10 mouse cellular contexts compared by ENCODE assay signal in genomic region chr7:16947959-16948361, GRCm38 (mm10). TPM values are rescaled to one million over a fixed set of nuclear protein-coding genes. Genes with fewer than 3 reads are reported as not detected.
DNase-seq lines count a peak whose midpoint lies in the region; ATAC-seq lines count a peak whose summit lies in the region.
"Had no signal": no experiment of that assay in that cellular context is flagged by ENCODE, and none has a peak within 500 bp of the region (broad histone marks: within the 10 kb centered on the region; RNA-seq: fewer than 3 reads in every experiment).

No protein-coding gene starts in this region.

- H3K27me3 ChIP-seq in neural tube, embryonic 15.5 days (replicated peaks) = no peaks in the 10 kb centered on the region
- H3K27me3 ChIP-seq: Patski had no signal

- H3K4me2 ChIP-seq in neural tube, embryonic 15.5 days = peak overlapping the region; percentile 93

- peak overlapping the region; percentile 93 for H3K27ac ChIP-seq in neural tube, embryonic 15.5 days (replicated peaks)

- H3K9ac ChIP-seq in neural tube, embryonic 15.5 days (replicated peaks) = peak overlapping the region; percentile 90

- H3K9me3 ChIP-seq in neural tube, embryonic 15.5 days (replicated peaks) = no peaks in the 10 kb centered on the region

- H3K4me1 ChIP-seq in neural tube, embryonic 15.5 days = peaks cover 84% of the 10 kb centered on the region

- peak; percentile 29 to 56 for DNase-seq in layer of hippocampus, postnatal 14 days (ENCODE audit: low spot score in 2 of 2)
- no peak for DNase-seq in layer of hippocampus, postnatal 25 days (ENCODE audit: extremely low spot score in 1 of 2, low spot score in 1 of 2)
- DNase-seq in cerebellum, postnatal 14 days = peak; percentile 61 to 74
- DNase-seq in heart, adult 9 months (ENCODE audit: low spot score in 2 of 2) = peak; percentile 44 to 64
- peak; percentile 66 to 73 for DNase-seq in kidney, postnatal 4 days
- DNase-seq in thymus, postnatal 36 days = no peak

- no peak for ATAC-seq in neural tube, embryonic 15.5 days (ENCODE audit: low FRiP score)
- no peak for ATAC-seq in megakaryocyte progenitor cell, adult 5-6 weeks (replicated peaks; ENCODE audit: poor library complexity)
- ATAC-seq: Patski had no signal

- H3K36me3 ChIP-seq in neural tube, embryonic 15.5 days = no peaks in the 10 kb centered on the region; the same call in 1 of the 2 replicates

- 0% methylated on average over 4 of the region's 4 CpGs for WGBS in neural tube, embryonic 15.5 days

- peak overlapping the region; percentile 68 for H3K4me3 ChIP-seq in neural tube, embryonic 15.5 days (replicated peaks)

RNA-seq across cellular contexts. Expression of gene Pnmal2, which starts 3.5 kb away (rescaled TPM):
- total RNA-seq in layer of hippocampus, postnatal 14 days (2021) = 100 to 1,000 TPM; 240 to 246 TPM
- 100 to 1,000 TPM; 320 to 337 TPM for total RNA-seq in layer of hippocampus, postnatal 25 days (2021)
- 117 and 137 TPM in 2 replicates for polyA plus RNA-seq in neural tube, embryonic 15.5 days (2015; fragmentation: Nextera tagmentation; extraction: Ambion mirVana)
- total RNA-seq in megakaryocyte progenitor cell, adult 5-6 weeks (2015) = not detected in 2 replicates
- total RNA-seq in megakaryocyte progenitor cell, adult 5-6 weeks (2017) = 0.20 TPM in 1 of 2 replicates, not detected in the other

RNA-seq across cellular contexts. Expression of gene Pnmal1, which starts 11.5 kb away (rescaled TPM):
- total RNA-seq in layer of hippocampus, postnatal 14 days (2021) = 10 to 100 TPM; 72.5 to 74.5 TPM
- total RNA-seq in layer of hippocampus, postnatal 25 days (2021) = 100 to 1,000 TPM; 104 to 117 TPM
- 43.3 and 52.0 TPM in 2 replicates for polyA plus RNA-seq in neural tube, embryonic 15.5 days (2015; fragmentation: Nextera tagmentation; extraction: Ambion mirVana)
- total RNA-seq in megakaryocyte progenitor cell, adult 5-6 weeks (2015) = not detected in 2 replicates
- not detected in 2 replicates for total RNA-seq in megakaryocyte progenitor cell, adult 5-6 weeks (2017)
- total RNA-seq: gastrocnemius, postnatal 36 days had no signal
- polyA plus RNA-seq: Patski had no signal

RNA-seq across cellular contexts. Expression of gene Calm3, which starts 24.0 kb away (rescaled TPM):
- total RNA-seq in layer of hippocampus, postnatal 14 days (2021) = 1,000 to 10,000 TPM; 2,318 to 2,416 TPM
- 1,000 to 10,000 TPM; 2,256 to 2,439 TPM for total RNA-seq in layer of hippocampus, postnatal 25 days (2021)
- 336 and 404 TPM in 2 replicates for polyA plus RNA-seq in neural tube, embryonic 15.5 days (2015; fragmentation: Nextera tagmentation; extraction: Ambion mirVana)
- 125 and 150 TPM in 2 replicates for total RNA-seq in megakaryocyte progenitor cell, adult 5-6 weeks (2015)
- 419 and 440 TPM in 2 replicates for total RNA-seq in megakaryocyte progenitor cell, adult 5-6 weeks (2017)

RNA-seq across cellular contexts. Expression of gene Gm42372, which starts 34.9 kb away (rescaled TPM):
- 10 to 100 TPM; 46.2 to 49.3 TPM for total RNA-seq in layer of hippocampus, postnatal 14 days (2021)
- 10 to 100 TPM; 52.6 to 53.6 TPM for total RNA-seq in layer of hippocampus, postnatal 25 days (2021)
- polyA plus RNA-seq in neural tube, embryonic 15.5 days (2015; fragmentation: Nextera tagmentation; extraction: Ambion mirVana) = 5.7 and 6.4 TPM in 2 replicates
- total RNA-seq in megakaryocyte progenitor cell, adult 5-6 weeks (2015) = 0.67 TPM in 1 of 2 replicates, not detected in the other
- 0.20 TPM in 1 of 2 replicates, not detected in the other for total RNA-seq in megakaryocyte progenitor cell, adult 5-6 weeks (2017)
- total RNA-seq: gastrocnemius, postnatal 36 days had no signal

RNA-seq across cellular contexts. Expression of gene Ptgir, which starts 41.7 kb away (rescaled TPM):
- under 1 TPM in 1 of 2 experiments, not detected in 1; 0.28 TPM for total RNA-seq in layer of hippocampus, postnatal 14 days (2021)
- under 1 TPM in 1 of 2 experiments, not detected in 1; 0.09 TPM for total RNA-seq in layer of hippocampus, postnatal 25 days (2021)
- polyA plus RNA-seq in neural tube, embryonic 15.5 days (2015; fragmentation: Nextera tagmentation; extraction: Ambion mirVana) = 1.1 and 1.3 TPM in 2 replicates
- 2.1 and 2.6 TPM in 2 replicates for total RNA-seq in megakaryocyte progenitor cell, adult 5-6 weeks (2015)
- 1.8 and 4.0 TPM in 2 replicates for total RNA-seq in megakaryocyte progenitor cell, adult 5-6 weeks (2017)
- polyA plus RNA-seq: Patski had no signal

Comparison
In these comparisons a context has a peak if more than half of its experiments do, and no peak if none do; other contexts are left out.
1. DNase-seq: peak in layer of hippocampus, postnatal 14 days (2 of 2), cerebellum, postnatal 14 days (2 of 2), heart, adult 9 months (2 of 2) and kidney, postnatal 4 days (2 of 2); none in layer of hippocampus, postnatal 25 days (0 of 2) and thymus, postnatal 36 days (0 of 2).
2. RNA of gene Pnmal2, which starts 3.5 kb away (total RNA-seq): 320 to 337 TPM in layer of hippocampus, postnatal 25 days and 240 to 246 TPM in layer of hippocampus, postnatal 14 days; 0.20 TPM in megakaryocyte progenitor cell, adult 5-6 weeks; every median in the first group is over 100 times any median in the second.
3. RNA of gene Pnmal1, which starts 11.5 kb away (total RNA-seq): 104 to 117 TPM in layer of hippocampus, postnatal 25 days and 72.5 to 74.5 TPM in layer of hippocampus, postnatal 14 days; not detected in megakaryocyte progenitor cell, adult 5-6 weeks; every median in the first group is over 10 times any median in the second.
4. RNA of gene Calm3, which starts 24.0 kb away (total RNA-seq): 2,256 to 2,439 TPM in layer of hippocampus, postnatal 25 days and 2,318 to 2,416 TPM in layer of hippocampus, postnatal 14 days; 125 to 440 TPM in megakaryocyte progenitor cell, adult 5-6 weeks; every median in the first group is over 4 times any median in the second.